Comparison of ENCODE assay signal across 11 mouse cellular contexts in the genomic region with DNA sequence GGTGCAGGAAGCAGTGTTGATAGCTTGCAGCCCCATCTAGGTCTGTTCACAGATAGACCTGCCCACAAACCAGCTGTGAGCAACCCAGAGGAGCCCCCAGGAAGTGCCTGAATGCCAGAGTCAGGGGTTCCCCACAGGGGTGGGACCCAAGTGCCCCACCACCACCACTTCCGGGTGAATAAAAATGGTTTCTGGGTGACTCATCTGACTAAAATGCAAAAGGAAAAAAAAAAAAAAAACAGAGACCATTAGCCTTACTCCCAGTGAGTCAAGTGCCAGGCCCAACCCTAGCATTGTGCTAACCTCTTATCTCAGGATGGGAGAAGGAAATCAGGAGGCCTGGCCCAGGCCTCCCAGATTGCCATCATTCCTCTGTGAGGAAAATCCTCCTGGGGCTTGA. TPM values are rescaled to one million over a fixed set of nuclear protein-coding genes. Genes with fewer than 3 reads are reported as not detected.
DNase-seq lines count a peak whose midpoint lies in the region; ATAC-seq and TF ChIP-seq lines count a peak whose summit lies in the region.
"Had no signal": no experiment of that assay in that cellular context is flagged by ENCODE, and none has a peak within 500 bp of the region (broad histone marks: within the 10 kb centered on the region; RNA-seq: fewer than 3 reads in every experiment).

No protein-coding gene starts in this region.

- TF ChIP-seq CTCF in CH12.LX (conservative IDR thresholded peaks at IDR 0.05 in 1 of 2, IDR thresholded peaks at IDR 0.05 in 1 of 2; ENCODE audit: low read depth in 2 of 2, low read length in 2 of 2), result no peak

- H3K27me3 ChIP-seq in CH12.LX (replicated peaks), result no peaks in the 10 kb centered on the region
- H3K27me3 ChIP-seq in heart, embryonic 15.5 days, result no peaks in the 10 kb centered on the region
- H3K27me3 ChIP-seq: limb, embryonic 12.5 days; neural tube, embryonic 13.5 days had no signal

- H3K79me2 ChIP-seq in CH12.LX (replicated peaks; ENCODE audit: control insufficient read depth, extremely low read depth, insufficient read depth, poor library complexity, severe bottlenecking), result no peaks in the 10 kb centered on the region

- no peak for TF ChIP-seq EP300 in CH12.LX (IDR thresholded peaks at IDR 0.05; ENCODE audit: low read length)

- H3K4me1 ChIP-seq in CH12.LX (ENCODE audit: control insufficient read depth in 1 of 2, insufficient read depth in 2 of 2), result peaks cover 13 to 24% of the 10 kb centered on the region in 2 experiments
- H3K4me1 ChIP-seq in heart, embryonic 15.5 days (replicated peaks), result peaks cover 25% of the 10 kb centered on the region
- H3K4me1 ChIP-seq: neural tube, embryonic 13.5 days had no signal

- WGBS in heart, embryonic 15.5 days, result 9% methylated on average over 1 of the region's 1 CpGs

- H3K9me3 ChIP-seq in CH12.LX (replicated peaks; ENCODE audit: low read length), result no peaks in the 10 kb centered on the region
- H3K9me3 ChIP-seq in heart, embryonic 15.5 days (replicated peaks), result no peaks in the 10 kb centered on the region
- H3K9me3 ChIP-seq: limb, embryonic 12.5 days; neural tube, embryonic 13.5 days had no signal

- TF ChIP-seq POLR2A in CH12.LX (IDR thresholded peaks at IDR 0.05; ENCODE audit: low read depth, low read length), result no peak

- H3K36me3 ChIP-seq in CH12.LX (replicated peaks in 1 of 2; ENCODE audit: control insufficient read depth in 1 of 2, insufficient read depth in 1 of 2, low read length in 1 of 2), result peaks cover 0 to 12% of the 10 kb centered on the region in 2 experiments
- peaks cover 12% of the 10 kb centered on the region for H3K36me3 ChIP-seq in heart, embryonic 15.5 days

- H3K27ac ChIP-seq in CH12.LX (ENCODE audit: insufficient read depth, low read depth), result no peak overlapping the region
- peak overlapping the region; percentile 55 for H3K27ac ChIP-seq in heart, embryonic 15.5 days
- H3K27ac ChIP-seq: limb, embryonic 12.5 days; neural tube, embryonic 13.5 days had no signal

- dilution Hi-C loops in CH12.LX (cut with MboI; ENCODE audit: extremely low pct_ligation_motif_present, extremely low pct_unique_long_range_greater_than_20kb, low sequenced_read_pairs), result no loop called here

- TF ChIP-seq RAD21 in CH12.LX (IDR thresholded peaks at IDR 0.05; ENCODE audit: low read depth, low read length), result no peak

- H3K4me2 ChIP-seq in CH12.LX (ENCODE audit: insufficient read depth, low read depth, poor library complexity, severe bottlenecking), result no peak overlapping the region
- H3K4me2 ChIP-seq in heart, embryonic 15.5 days, result no peak overlapping the region
- H3K4me2 ChIP-seq: limb, embryonic 12.5 days; neural tube, embryonic 13.5 days had no signal

- peak; percentile 70 for DNase-seq in 3134 (ENCODE audit: extremely low read depth, insufficient read length, low spot score)
- peak; percentile 67 for DNase-seq in CH12.LX (ENCODE audit: extremely low read depth)
- no peak for DNase-seq in frontal cortex, postnatal 14 days (ENCODE audit: low spot score in 2 of 2)
- DNase-seq in layer of hippocampus, postnatal 10 days (ENCODE audit: low spot score in 2 of 2), result no peak
- no peak for DNase-seq in adrenal gland, postnatal 4 days (ENCODE audit: low spot score in 2 of 2)
- no peak for DNase-seq in ovary, postnatal 14 days (ENCODE audit: low spot score)

- no peak overlapping the region for H3K9ac ChIP-seq in CH12.LX (ENCODE audit: insufficient read depth, low read depth)
- no peak overlapping the region for H3K9ac ChIP-seq in heart, embryonic 15.5 days
- H3K9ac ChIP-seq: limb, embryonic 12.5 days; neural tube, embryonic 13.5 days had no signal

- H3K4me3 ChIP-seq in CH12.LX (replicated peaks in 1 of 3; ENCODE audit: low read depth in 2 of 3, low read length in 2 of 3, poor library complexity in 1 of 3), result no peak overlapping the region
- H3K4me3 ChIP-seq in heart, embryonic 15.5 days, result no peak overlapping the region
- H3K4me3 ChIP-seq: limb, embryonic 12.5 days; neural tube, embryonic 13.5 days had no signal

- in situ Hi-C loops in CH12.LX (cut with MboI; ENCODE audit: low pct_ligation_motif_present, low pct_unique_long_range_greater_than_20kb, low sequenced_read_pairs), result no loop called here

- no peak for ATAC-seq in heart, embryonic 15.5 days (replicated peaks; ENCODE audit: insufficient number of reproducible peaks, insufficient read depth, low FRiP score, low read depth)
- ATAC-seq in megakaryocyte progenitor cell, adult 5-6 weeks (replicated peaks; ENCODE audit: poor library complexity), result peak; percentile 51; the same call in 1 of the 2 replicates

TF ChIP-seq in CH12.LX, 34 proteins besides CTCF, POLR2A, EP300 and RAD21:
- TF ChIP-seq MEF2A (IDR thresholded peaks at IDR 0.05; ENCODE audit: borderline replicate concordance, low read depth, low read length) (0 out of 2 replicates have a peak, but pooled peaks have one; percentile 44), ETS1 (conservative IDR thresholded peaks at IDR 0.05; ENCODE audit: low read depth, low read length) (peak; percentile 75), PAX5 (IDR thresholded peaks at IDR 0.05; ENCODE audit: low read length) (no peak), SIN3A (IDR thresholded peaks at IDR 0.05; ENCODE audit: low read length) (no peak), ZNF384 (IDR thresholded peaks at IDR 0.05; ENCODE audit: low read depth, low read length) (peak; percentile 88), GABPA (IDR thresholded peaks at IDR 0.05; ENCODE audit: insufficient replicate concordance, low read depth, low read length) (no peak), ELF1 (IDR thresholded peaks at IDR 0.05; ENCODE audit: low read depth, low read length) (peak; percentile 79), JUN (IDR thresholded peaks at IDR 0.05; ENCODE audit: insufficient read depth, low read depth, low read length) (no peak)

RNA-seq across cellular contexts. Expression of a gene that starts 21.5 kb away (rescaled TPM):
- total RNA-seq in CH12.LX (2012; rRNA removed) (1.4 and 1.5 TPM in 2 replicates), CH12.LX (2014; rRNA removed) (2.8 and 3.0 TPM in 2 replicates)
- polyA plus RNA-seq in CH12.LX (2012; ENCODE audit: insufficient read length, low read depth), result 4.5 and 6.0 TPM in 2 replicates
- 22.5 and 23.1 TPM in 2 replicates for polyA plus RNA-seq in heart, embryonic 15.5 days (2015; fragmentation: Nextera tagmentation; extraction: Ambion mirVana)
- 45.7 and 54.5 TPM in 2 replicates for total RNA-seq in megakaryocyte progenitor cell, adult 5-6 weeks (2015)
- 17.8 and 22.1 TPM in 2 replicates for total RNA-seq in megakaryocyte progenitor cell, adult 5-6 weeks (2017)
- total RNA-seq in layer of hippocampus, postnatal 10 days (2021), result 10 to 100 TPM; 44.7 to 50.1 TPM
- 10 to 100 TPM; 15.3 to 19.9 TPM for total RNA-seq in adrenal gland, postnatal 4 days (2021)

RNA-seq across cellular contexts. Expression of a gene that starts 26.7 kb away (rescaled TPM):
- total RNA-seq in CH12.LX (2012; rRNA removed) (not detected in 2 replicates), CH12.LX (2014; rRNA removed) (not detected in 2 replicates)
- polyA plus RNA-seq in CH12.LX (2012; ENCODE audit: insufficient read length, low read depth), result 0.19 TPM in 1 of 2 replicates, not detected in the other
- 0.08 TPM in 1 of 2 replicates, not detected in the other for polyA plus RNA-seq in heart, embryonic 15.5 days (2015; fragmentation: Nextera tagmentation; extraction: Ambion mirVana)
- total RNA-seq in megakaryocyte progenitor cell, adult 5-6 weeks (2015), result not detected in 2 replicates
- not detected in 2 replicates for total RNA-seq in megakaryocyte progenitor cell, adult 5-6 weeks (2017)
- not detected for total RNA-seq in layer of hippocampus, postnatal 10 days (2021)
- not detected for total RNA-seq in adrenal gland, postnatal 4 days (2021)
- total RNA-seq: heart, postnatal 36 days had no signal

Comparison
In these comparisons a context has a peak if more than half of its experiments do, and no peak if none do; other contexts are left out.
1. DNase-seq: peak in 3134 (single experiment) and CH12.LX (single experiment); none in frontal cortex, postnatal 14 days (0 of 2), layer of hippocampus, postnatal 10 days (0 of 2), adrenal gland, postnatal 4 days (0 of 2) and ovary, postnatal 14 days (single experiment).
2. RNA of a gene that starts 21.5 kb away (total RNA-seq): 44.7 to 50.1 TPM in layer of hippocampus, postnatal 10 days, 17.8 to 54.5 TPM in megakaryocyte progenitor cell, adult 5-6 weeks and 15.3 to 19.9 TPM in adrenal gland, postnatal 4 days; 1.4 to 3.0 TPM in CH12.LX; every median in the first group is over 4 times any median in the second.